Mouse (Mus musculus) heart, adult 2 months (tissue): ENCODE measurements at regions not wholly inside any gene's neighbourhood (a gene's known extent, or its start where the extent isn't known, plus 50 kb on each side); places are given as distances from the start of the nearest gene placed in this dataset.

Experiments used
- CTCF ChIP-seq: fragments of 200-600 bp; IDR thresholded peaks from 2 replicates; pipeline ENCODE4 v1.8.1; 2022; ENCODE audit warnings: antibody characterized with exemption, mild to moderate bottlenecking, moderate library complexity
- EP300 ChIP-seq: fragments of 200-500 bp; IDR thresholded peaks from 2 replicates; pipeline ENCODE4 v1.6.1; 2011; ENCODE audit warnings: low read depth, low read length, control low read depth; ENCODE audit not compliant: insufficient read depth
- POLR2A ChIP-seq: fragments of 200-500 bp; IDR thresholded peaks from 2 replicates; pipeline ENCODE4 v1.6.1; 2011; ENCODE audit warnings: mild to moderate bottlenecking, low read depth, low read length, control low read depth; ENCODE audit not compliant: insufficient read depth

GRCm38 (mm10) chr4:11885499-11885898 lies 95.6 kb downstream of the Gm10604 start:
- TF ChIP-seq CTCF (peak; percentile 51), POLR2A (no peak), EP300 (no peak)
